Mouse (Mus musculus): ENCODE data around the gene Acsm4.

GRCm38 (mm10) chr7:119720253-119720946 lies 30.6 kb downstream of the Acsm4 start, which contains the start of gene Thumpd1:
- TF ChIP-seq CTCF (IDR thresholded peaks at IDR 0.05; ENCODE audit: insufficient read depth, low read depth, low read length), result peak; percentile 53; the same call in 1 of the 2 replicates
- TF ChIP-seq POLR2A (IDR thresholded peaks at IDR 0.05; ENCODE audit: insufficient read depth, low read depth, low read length), result peak; percentile 52

Data from olfactory bulb, adult 2 months (tissue).